Mouse (Mus musculus) midbrain, embryonic 14.5 days (tissue): ENCODE results near the gene Zdhhc8. TPM values are rescaled to one million over a fixed set of nuclear protein-coding genes. Genes with fewer than 3 reads are reported as not detected.

Source experiments
- ATAC-seq: fragments of 200-750 bp; cut with Nextera tagmentation; 2 replicates; pipeline ENCODE4 v1.8.0; 2017; ENCODE audit warnings: moderate number of reproducible peaks, moderate library complexity; ENCODE audit not compliant: low FRiP score, low TSS enrichment
- DNase-seq: peaks from one replicate; pipeline ENCODE4 v3.0.0-alpha.2; 2015
- H3K27ac ChIP-seq: fragments of 300-500 bp; sonication (generic); replicated peaks from 2 replicates; pipeline ENCODE4 v1.5.1; 2014; ENCODE audit warnings: mild to moderate bottlenecking, low read depth, low read length, moderate library complexity
- H3K27me3 ChIP-seq: fragments of 300-500 bp; sonication (generic); 2 replicates; pipeline ENCODE4 v1.6.1; 2014; ENCODE audit warnings: low read length, control low read depth, mixed read lengths; ENCODE audit not compliant: control insufficient read depth, insufficient read depth
- H3K36me3 ChIP-seq: fragments of 300-500 bp; sonication (generic); 2 replicates; pipeline ENCODE4 v1.6.1; 2014; ENCODE audit warnings: low read length, control low read depth; ENCODE audit not compliant: control insufficient read depth, insufficient read depth
- H3K4me1 ChIP-seq: fragments of 300-500 bp; sonication (generic); 2 replicates; pipeline ENCODE4 v1.6.1; 2014; ENCODE audit warnings: mild to moderate bottlenecking, antibody characterized with exemption, low read length, control low read depth; ENCODE audit not compliant: control insufficient read depth, insufficient read depth
- H3K4me2 ChIP-seq: fragments of 300-500 bp; sonication (generic); 2 replicates; pipeline ENCODE4 v1.6.1; 2014; ENCODE audit warnings: mild to moderate bottlenecking, low read length, moderate library complexity
- H3K4me3 ChIP-seq: fragments of 300-500 bp; sonication (generic); replicated peaks from 2 replicates; pipeline ENCODE4 v1.5.1; 2014; ENCODE audit warnings: low read depth, low read length
- H3K9ac ChIP-seq: fragments of 300-500 bp; sonication (generic); replicated peaks from 2 replicates; pipeline ENCODE4 v1.6.1; 2014; ENCODE audit warnings: mild to moderate bottlenecking, low read length, moderate library complexity
- H3K9me3 ChIP-seq: fragments of 300-500 bp; sonication (generic); 2 replicates; pipeline ENCODE4 v1.6.1; 2016; ENCODE audit warnings: low read length, control low read depth, mixed read lengths; ENCODE audit not compliant: control insufficient read depth
- WGBS: fragments of 180-500 bp; shearing (Covaris S2); extraction: QIAGEN DNeasy Blood & Tissue Kit; methylation state at CpG from one replicate; pipeline ENCODE4 v1.1.7; 2014; 5-methylcytosine and 5-hydroxymethylcytosine counted together
- polyA plus RNA-seq: library from polyadenylated mRNA; unstranded; fragments of >200 nt; fragmentation: Nextera tagmentation; extraction: Ambion mirVana; gene quantifications from 2 replicates; pipeline ENCODE4 v1.2.1, GENCODE M21; 2014

The Zdhhc8 gene
- polyA plus RNA-seq, 1 experiment from 2014 or later, result 13.8 TPM

DNA sequence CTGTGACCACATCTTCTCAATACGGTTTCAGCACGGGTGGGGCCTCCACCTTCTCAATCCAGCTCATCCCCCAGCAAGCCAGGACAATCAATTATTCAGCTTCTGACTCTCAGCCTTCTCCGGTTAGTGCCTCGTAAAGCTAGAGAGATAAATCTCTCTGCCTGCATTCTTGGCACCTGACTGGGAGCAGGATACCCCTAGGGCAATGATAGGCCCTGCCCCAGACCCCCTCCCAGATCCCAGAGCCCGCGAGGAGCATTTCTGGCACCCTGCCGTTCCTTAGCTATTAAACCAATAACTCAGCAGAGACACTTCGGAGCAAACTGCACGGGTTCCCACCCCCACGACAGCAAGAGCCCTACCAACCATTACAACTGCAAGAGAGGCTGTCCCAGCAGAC lies 53.5 kb downstream of the Zdhhc8 start:
- Histone ChIP-seq H3K9me3 (no peaks in the 10 kb centered on the region), H3K4me3 (no peak overlapping the region), H3K4me1 (no peaks in the 10 kb centered on the region), H3K27me3 (no peaks in the 10 kb centered on the region), H3K27ac (no peak overlapping the region), H3K36me3 (no peaks in the 10 kb centered on the region), H3K4me2 (no peak overlapping the region), H3K9ac (no peak overlapping the region)
- WGBS, result 59% methylated on average over 10 of the region's 10 CpGs
- DNase-seq (no peak), ATAC-seq (no peak)

DNA sequence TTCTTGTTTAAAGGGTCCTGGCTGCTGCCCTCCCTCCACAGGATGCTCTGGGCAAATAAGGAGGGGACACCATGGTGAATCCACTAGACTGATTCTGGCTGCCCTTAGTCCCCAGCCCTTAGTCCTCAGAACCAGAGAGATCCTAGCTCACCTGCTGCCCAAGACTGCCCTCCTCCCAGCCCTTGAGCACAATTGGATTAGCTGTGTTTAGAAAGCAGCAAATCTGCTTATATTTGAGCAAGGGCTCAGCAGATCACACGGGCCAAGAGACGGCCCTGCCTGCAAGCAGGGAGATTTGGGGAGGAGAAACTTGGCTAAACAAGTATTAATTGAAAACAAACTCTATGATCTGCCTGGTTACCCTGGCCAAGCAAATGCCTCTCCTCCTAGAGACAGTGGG lies 55.3 kb downstream of the Zdhhc8 start:
- no peak overlapping the region for H3K4me3 ChIP-seq
- no peak overlapping the region for H3K9ac ChIP-seq
- no peak overlapping the region for H3K27ac ChIP-seq
- H3K27me3 ChIP-seq, result no peaks in the 10 kb centered on the region
- H3K4me1 ChIP-seq, result no peaks in the 10 kb centered on the region
- H3K4me2 ChIP-seq, result no peak overlapping the region
- WGBS, result 12% methylated on average over 2 of the region's 2 CpGs
- H3K36me3 ChIP-seq, result no peaks in the 10 kb centered on the region
- ATAC-seq, result no peak
- DNase-seq, result no peak
- H3K9me3 ChIP-seq, result no peaks in the 10 kb centered on the region

DNA sequence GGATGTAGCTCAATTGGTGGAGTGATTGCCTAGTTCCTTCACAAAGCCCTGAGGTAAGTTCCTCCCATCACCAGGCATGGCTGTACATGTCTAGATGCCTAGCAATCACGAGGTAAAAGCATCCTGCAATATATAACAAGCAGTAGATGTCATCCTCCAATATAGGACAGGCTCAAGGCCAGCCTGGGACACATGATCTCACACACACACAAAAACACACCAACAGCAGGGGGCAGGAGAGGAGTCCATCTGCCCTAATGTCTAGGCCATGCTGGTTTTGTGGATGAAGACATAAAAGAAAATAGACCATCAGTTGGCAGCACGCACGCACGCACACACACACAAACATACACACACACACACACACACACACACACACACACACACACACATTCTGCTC lies 58.2 kb downstream of the Zdhhc8 start:
- no peaks in the 10 kb centered on the region for H3K9me3 ChIP-seq
- no peak overlapping the region for H3K27ac ChIP-seq
- no peak for ATAC-seq
- DNase-seq, result no peak
- no peaks in the 10 kb centered on the region for H3K27me3 ChIP-seq
- no peaks in the 10 kb centered on the region for H3K36me3 ChIP-seq
- 87% methylated on average over 4 of the region's 4 CpGs for WGBS
- no peak overlapping the region for H3K4me2 ChIP-seq
- 0 out of 2 replicates have a peak, but pooled peaks cover 7% of the 10 kb centered on the region for H3K4me1 ChIP-seq
- H3K9ac ChIP-seq, result no peak overlapping the region
- H3K4me3 ChIP-seq, result no peak overlapping the region

DNA sequence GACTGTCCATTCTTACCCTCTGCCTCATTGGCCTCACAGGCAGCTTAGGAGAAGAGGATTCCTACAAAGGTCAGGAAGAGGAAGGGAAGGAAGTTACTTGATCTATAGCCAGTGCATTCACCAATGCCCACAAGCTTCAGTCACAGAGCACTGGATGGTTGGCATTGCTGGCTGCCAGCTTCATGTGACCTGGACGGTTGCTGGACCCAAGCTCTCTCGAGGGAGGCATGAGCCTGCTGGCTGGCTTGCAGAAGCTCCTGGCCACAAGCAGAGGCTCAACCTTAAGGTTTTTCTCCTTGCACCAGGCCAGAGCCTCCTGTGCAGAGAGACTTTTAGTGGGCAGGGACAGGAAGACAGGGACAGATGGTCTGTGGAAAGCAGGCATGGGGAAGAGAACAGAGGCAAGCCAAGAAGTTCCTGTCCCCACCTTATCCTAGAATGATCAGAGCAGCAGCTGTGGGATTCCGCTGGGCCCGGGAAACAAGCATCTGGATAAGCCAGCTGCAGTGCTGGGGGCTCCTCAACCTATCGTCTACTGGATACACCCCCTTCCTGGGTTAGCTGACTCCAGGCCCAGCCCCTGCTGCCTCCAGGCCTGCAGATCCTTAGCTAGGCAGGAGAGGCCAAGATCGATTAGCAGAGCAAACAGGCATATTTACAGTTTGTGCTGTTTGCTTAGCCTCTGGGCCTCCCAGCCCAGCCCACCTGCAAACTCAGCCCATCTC lies 59.0 kb downstream of the Zdhhc8 start:
- Histone ChIP-seq H3K4me3 (no peak overlapping the region), H3K27me3 (no peaks in the 10 kb centered on the region), H3K4me2 (no peak overlapping the region), H3K9me3 (no peaks in the 10 kb centered on the region), H3K36me3 (no peaks in the 10 kb centered on the region), H3K9ac (no peak overlapping the region), H3K4me1 (0 out of 2 replicates have a peak, but pooled peaks cover 7% of the 10 kb centered on the region), H3K27ac (no peak overlapping the region)
- no peak for ATAC-seq
- DNase-seq, result no peak
- WGBS, result 59% methylated on average over 6 of the region's 6 CpGs

DNA sequence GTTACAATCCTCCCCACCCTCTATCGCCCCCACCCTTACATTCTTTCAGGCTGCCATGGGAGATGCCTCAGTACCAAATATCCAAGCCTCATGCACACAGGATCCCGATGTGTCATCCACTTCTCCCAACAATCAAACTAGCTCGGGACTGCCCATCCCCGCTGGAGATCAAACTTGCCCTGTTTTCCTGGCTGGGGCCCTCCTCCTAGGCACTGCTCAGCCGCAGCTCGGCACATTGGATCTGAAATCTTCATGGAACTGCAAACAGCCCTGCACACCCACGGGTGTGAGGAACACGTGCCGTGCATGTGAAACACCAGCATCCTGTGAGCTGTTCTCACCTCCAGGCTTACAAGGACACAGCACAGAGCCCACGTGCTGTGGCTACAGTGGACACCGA lies 61.1 kb downstream of the Zdhhc8 start:
- no peak overlapping the region for H3K9ac ChIP-seq
- no peaks in the 10 kb centered on the region for H3K9me3 ChIP-seq
- H3K27ac ChIP-seq, result no peak overlapping the region
- H3K36me3 ChIP-seq, result no peaks in the 10 kb centered on the region
- no peak overlapping the region for H3K4me3 ChIP-seq
- 49% methylated on average over 11 of the region's 11 CpGs for WGBS
- no peaks in the 10 kb centered on the region for H3K27me3 ChIP-seq
- DNase-seq (no peak), ATAC-seq (no peak)
- H3K4me1 ChIP-seq, result 0 out of 2 replicates have a peak, but pooled peaks cover 7% of the 10 kb centered on the region
- H3K4me2 ChIP-seq, result no peak overlapping the region

DNA sequence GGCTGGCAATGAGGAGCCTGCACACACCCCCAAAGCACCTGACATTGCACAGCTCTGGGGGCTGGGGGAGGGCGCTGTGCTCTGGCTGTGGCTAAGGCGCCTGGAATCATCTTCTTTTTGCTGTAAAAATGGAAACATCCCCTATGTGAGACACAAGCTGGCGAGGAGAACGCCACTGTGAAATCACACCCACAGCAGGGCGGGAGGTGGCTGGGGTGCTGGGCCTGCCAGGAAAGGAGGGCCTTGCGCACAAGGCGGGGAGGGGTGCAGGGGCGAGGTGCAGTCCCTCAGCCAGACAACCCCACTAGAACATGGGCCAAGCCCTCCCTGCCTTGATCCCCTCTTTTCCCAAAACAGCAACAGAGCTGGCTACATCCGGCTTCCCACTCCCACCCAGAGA lies 61.7 kb downstream of the Zdhhc8 start:
- Histone ChIP-seq H3K36me3 (no peaks in the 10 kb centered on the region), H3K27ac (no peak overlapping the region), H3K9me3 (no peaks in the 10 kb centered on the region), H3K4me1 (0 out of 2 replicates have a peak, but pooled peaks cover 7% of the 10 kb centered on the region), H3K27me3 (no peaks in the 10 kb centered on the region), H3K4me3 (no peak overlapping the region), H3K9ac (0 out of 2 replicates have a peak overlapping the region, but pooled peaks have one; percentile 9), H3K4me2 (no peak overlapping the region)
- ATAC-seq, result no peak
- WGBS, result 74% methylated on average over 9 of the region's 9 CpGs
- no peak for DNase-seq

DNA sequence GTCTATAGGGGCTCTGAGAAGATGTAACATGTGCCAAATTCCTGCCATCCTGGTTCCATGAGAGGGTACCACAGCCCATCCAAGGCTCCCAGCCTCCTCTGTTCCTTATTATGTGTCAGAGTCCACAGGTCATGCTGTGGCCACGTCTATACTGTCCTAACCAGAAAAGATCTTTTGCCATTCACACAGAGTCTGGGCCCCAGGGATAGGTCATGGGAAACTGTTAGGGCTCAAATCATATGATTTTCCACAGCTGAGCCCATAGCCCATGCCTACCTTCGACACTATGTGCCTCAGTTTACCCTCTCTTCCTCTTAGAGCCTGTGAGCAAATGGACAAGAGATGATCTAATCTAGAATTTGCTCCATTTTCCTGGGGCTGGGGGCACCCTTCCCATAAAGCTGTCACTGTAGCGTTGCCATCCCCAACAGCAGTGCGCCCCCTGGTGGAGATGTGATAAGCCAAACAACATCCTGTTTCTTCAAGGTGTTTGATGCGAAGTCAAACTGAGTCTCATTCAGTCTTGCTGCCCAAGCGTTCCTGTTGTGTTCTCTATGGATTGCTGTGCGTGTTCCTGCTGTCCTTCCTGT lies 62.6 kb downstream of the Zdhhc8 start:
- Histone ChIP-seq H3K4me2 (no peak overlapping the region), H3K4me1 (0 out of 2 replicates have a peak, but pooled peaks cover 7% of the 10 kb centered on the region), H3K36me3 (no peaks in the 10 kb centered on the region), H3K4me3 (no peak overlapping the region), H3K9ac (no peak overlapping the region), H3K27me3 (no peaks in the 10 kb centered on the region), H3K27ac (no peak overlapping the region), H3K9me3 (no peaks in the 10 kb centered on the region)
- DNase-seq, result peak; percentile 91
- no peak for ATAC-seq
- whole genome bisulfite sequencing, result 9% methylated on average over 7 of the region's 7 CpGs
